Mouse (Mus musculus) neural tube, embryonic 13.5 days (tissue): ENCODE measurements around the gene Vnn3. TPM values are rescaled to one million over a fixed set of nuclear protein-coding genes. Genes with fewer than 3 reads are reported as not detected.

Source experiments
- ATAC-seq: fragments of 200-750 bp; cut with Nextera tagmentation; 2 replicates; pipeline ENCODE4 v1.8.0; 2017; ENCODE audit warnings: low read depth, mild to moderate bottlenecking, moderate TSS enrichment, moderate library complexity
- H3K27ac ChIP-seq: fragments of 300-500 bp; sonication (generic); replicated peaks from 2 replicates; pipeline ENCODE4 v1.5.1; 2015; ENCODE audit warnings: moderate library complexity, mild to moderate bottlenecking, inconsistent platforms
- H3K27me3 ChIP-seq: fragments of 300-500 bp; sonication (generic); 2 replicates; pipeline ENCODE4 v1.6.1; 2015; ENCODE audit warnings: mild to moderate bottlenecking, inconsistent platforms
- H3K36me3 ChIP-seq: fragments of 300-500 bp; sonication (generic); 2 replicates; pipeline ENCODE4 v1.6.1; 2015; ENCODE audit warnings: mild to moderate bottlenecking, inconsistent platforms
- H3K4me1 ChIP-seq: fragments of 300-500 bp; sonication (generic); replicated peaks from 2 replicates; pipeline ENCODE4 v1.6.1; 2015; ENCODE audit warnings: inconsistent platforms
- H3K4me2 ChIP-seq: fragments of 300-500 bp; sonication (generic); 2 replicates; pipeline ENCODE4 v1.6.1; 2015; ENCODE audit warnings: inconsistent platforms, mild to moderate bottlenecking, moderate library complexity
- H3K4me3 ChIP-seq: fragments of 300-500 bp; sonication (generic); 2 replicates; pipeline ENCODE4 v1.5.1; 2015; ENCODE audit warnings: mild to moderate bottlenecking, inconsistent platforms
- H3K9ac ChIP-seq: fragments of 300-500 bp; sonication (generic); 2 replicates; pipeline ENCODE4 v1.6.1; 2015; ENCODE audit warnings: moderate library complexity, mild to moderate bottlenecking, inconsistent platforms
- H3K9me3 ChIP-seq: fragments of 300-500 bp; sonication (generic); 2 replicates; pipeline ENCODE4 v1.6.1; 2016; ENCODE audit warnings: inconsistent platforms
- WGBS: fragments of 180-500 bp; shearing (Covaris S2); methylation state at CpG from one replicate; pipeline ENCODE4 v1.1.7; 2015; 5-methylcytosine and 5-hydroxymethylcytosine counted together
- polyA plus RNA-seq: library from polyadenylated mRNA; unstranded; fragments of >200 nt; fragmentation: Nextera tagmentation; extraction: Ambion mirVana; gene quantifications from 2 replicates; pipeline ENCODE4 v1.2.1, GENCODE M21; 2015

The Vnn3 gene
- not detected in 2 replicates for polyA plus RNA-seq

DNA sequence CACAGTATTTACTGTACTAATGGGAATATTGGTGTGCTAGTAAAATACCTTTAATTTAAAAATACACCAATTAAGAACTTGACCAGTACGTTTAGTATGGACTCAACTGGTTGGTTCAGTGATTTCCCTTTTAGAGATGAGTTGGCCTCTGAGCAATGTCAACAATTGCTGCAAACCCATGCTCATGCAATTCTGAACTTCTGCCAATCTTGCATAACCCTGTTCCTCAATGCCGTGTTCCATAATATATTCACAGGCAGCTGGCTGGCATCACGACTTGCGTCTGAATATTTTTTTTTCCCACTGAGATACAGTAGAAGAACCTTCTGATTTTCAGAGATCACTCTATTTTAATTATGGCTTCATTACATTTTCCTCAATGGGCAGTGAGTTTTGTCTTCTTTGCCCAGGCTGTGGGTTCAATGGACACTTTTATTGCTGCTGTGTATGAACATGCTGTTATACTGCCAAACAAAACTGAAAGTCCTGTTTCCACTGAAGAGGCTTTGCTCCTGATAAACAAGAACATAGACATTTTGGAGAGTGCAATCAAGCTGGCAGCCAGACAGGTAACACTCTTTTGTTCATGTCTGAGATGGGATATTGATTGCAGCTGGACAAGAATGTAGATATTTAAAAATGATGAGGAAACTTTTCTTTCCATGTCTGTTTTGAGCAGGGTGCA is at the start of gene Vnn3:
Gene Vnn3, plus strand, starts transcription at position 235 of the 685 bp plus-strand sequence.
- H3K27ac ChIP-seq = no peak within 1 kb of the TSS
- WGBS = 89% methylated on average over 4 of the region's 4 CpGs
- H3K9ac ChIP-seq = no peak within 1 kb of the TSS
- H3K4me1 ChIP-seq = no peaks in the 10 kb centered on the region
- no peak for ATAC-seq
- no peaks in the 10 kb centered on the region for H3K36me3 ChIP-seq
- H3K9me3 ChIP-seq = no peaks in the 10 kb centered on the region
- H3K27me3 ChIP-seq = no peaks in the 10 kb centered on the region
- no peak within 1 kb of the TSS for H3K4me3 ChIP-seq
- H3K4me2 ChIP-seq = no peak within 1 kb of the TSS

DNA sequence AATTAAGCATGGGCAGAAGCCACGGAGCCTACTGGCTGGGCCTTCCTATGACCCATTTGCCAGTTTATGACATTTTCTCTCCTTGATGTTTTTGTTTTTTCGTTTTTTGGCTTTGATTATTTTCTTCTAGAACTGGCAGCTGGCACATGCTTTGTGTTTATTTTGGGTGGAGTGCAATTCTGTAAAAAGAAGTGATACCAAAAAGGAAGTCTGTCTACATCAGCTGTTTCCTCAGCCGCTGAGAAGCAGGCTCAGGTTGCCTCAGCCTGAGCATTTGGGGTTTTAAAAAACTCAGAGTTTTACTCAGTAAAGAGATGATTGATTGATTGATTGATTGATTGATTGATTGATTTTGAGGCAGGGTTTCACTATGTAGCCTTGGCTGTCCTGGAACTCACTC is 48.4 kb upstream of the Vnn3 start:
- 77% methylated on average over 3 of the region's 3 CpGs for WGBS
- Histone ChIP-seq H3K4me1 (peaks cover 11% of the 10 kb centered on the region), H3K9me3 (no peaks in the 10 kb centered on the region), H3K27ac (no peak overlapping the region), H3K36me3 (peaks cover 64% of the 10 kb centered on the region), H3K4me2 (no peak overlapping the region), H3K27me3 (no peaks in the 10 kb centered on the region), H3K4me3 (no peak overlapping the region), H3K9ac (no peak overlapping the region)
- no peak for ATAC-seq

DNA sequence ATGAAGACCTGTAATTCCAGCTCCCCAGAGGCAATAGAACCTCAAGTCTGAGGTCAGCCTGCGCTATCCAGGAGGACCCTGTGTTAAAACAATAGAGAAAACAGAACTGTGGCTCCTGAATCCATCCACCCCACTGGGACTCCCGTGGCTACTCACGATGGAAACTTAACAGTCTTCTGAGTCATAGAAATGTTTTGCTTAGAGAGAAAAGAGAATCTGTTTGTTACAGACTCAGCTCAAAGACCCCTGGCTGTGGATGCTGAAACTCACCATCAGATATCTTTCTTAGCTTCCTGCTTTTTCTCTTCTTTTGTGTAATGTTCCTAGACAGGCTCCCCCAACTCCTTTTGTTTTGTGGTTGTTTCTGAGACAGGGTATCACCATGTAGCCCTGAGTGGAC is 46.6 kb upstream of the Vnn3 start:
- Histone ChIP-seq H3K9ac (no peak overlapping the region), H3K4me2 (no peak overlapping the region), H3K4me3 (no peak overlapping the region), H3K4me1 (no peaks in the 10 kb centered on the region), H3K9me3 (no peaks in the 10 kb centered on the region), H3K36me3 (peaks cover 73% of the 10 kb centered on the region), H3K27me3 (no peaks in the 10 kb centered on the region), H3K27ac (no peak overlapping the region)
- ATAC-seq = no peak
- 75% methylated on average over 3 of the region's 3 CpGs for WGBS

DNA sequence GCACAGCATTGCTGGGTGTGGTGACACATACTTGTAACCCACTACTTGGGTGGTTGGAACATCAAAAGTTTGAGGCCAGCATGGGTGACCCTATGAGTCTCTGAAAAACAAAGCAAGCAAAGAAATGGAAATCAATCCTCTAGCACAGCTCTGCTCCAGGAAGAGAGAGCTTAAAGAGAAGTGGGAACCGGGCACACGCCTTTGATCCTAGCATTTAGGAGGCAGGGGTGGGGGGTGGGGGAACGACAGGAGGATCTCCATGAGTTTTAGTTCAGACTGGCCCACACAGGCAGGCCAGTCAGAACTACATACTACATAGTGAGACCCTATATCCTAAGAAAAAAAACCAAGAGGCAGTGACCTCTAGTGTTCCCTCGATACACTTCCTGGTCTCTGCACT is 45.1 kb upstream of the Vnn3 start:
- Histone ChIP-seq H3K27ac (no peak overlapping the region), H3K4me3 (no peak overlapping the region), H3K4me1 (no peaks in the 10 kb centered on the region), H3K9me3 (no peaks in the 10 kb centered on the region), H3K27me3 (no peaks in the 10 kb centered on the region), H3K9ac (no peak overlapping the region), H3K36me3 (peaks cover 70% of the 10 kb centered on the region), H3K4me2 (no peak overlapping the region)
- ATAC-seq = no peak
- 30% methylated on average over 4 of the region's 4 CpGs for WGBS

DNA sequence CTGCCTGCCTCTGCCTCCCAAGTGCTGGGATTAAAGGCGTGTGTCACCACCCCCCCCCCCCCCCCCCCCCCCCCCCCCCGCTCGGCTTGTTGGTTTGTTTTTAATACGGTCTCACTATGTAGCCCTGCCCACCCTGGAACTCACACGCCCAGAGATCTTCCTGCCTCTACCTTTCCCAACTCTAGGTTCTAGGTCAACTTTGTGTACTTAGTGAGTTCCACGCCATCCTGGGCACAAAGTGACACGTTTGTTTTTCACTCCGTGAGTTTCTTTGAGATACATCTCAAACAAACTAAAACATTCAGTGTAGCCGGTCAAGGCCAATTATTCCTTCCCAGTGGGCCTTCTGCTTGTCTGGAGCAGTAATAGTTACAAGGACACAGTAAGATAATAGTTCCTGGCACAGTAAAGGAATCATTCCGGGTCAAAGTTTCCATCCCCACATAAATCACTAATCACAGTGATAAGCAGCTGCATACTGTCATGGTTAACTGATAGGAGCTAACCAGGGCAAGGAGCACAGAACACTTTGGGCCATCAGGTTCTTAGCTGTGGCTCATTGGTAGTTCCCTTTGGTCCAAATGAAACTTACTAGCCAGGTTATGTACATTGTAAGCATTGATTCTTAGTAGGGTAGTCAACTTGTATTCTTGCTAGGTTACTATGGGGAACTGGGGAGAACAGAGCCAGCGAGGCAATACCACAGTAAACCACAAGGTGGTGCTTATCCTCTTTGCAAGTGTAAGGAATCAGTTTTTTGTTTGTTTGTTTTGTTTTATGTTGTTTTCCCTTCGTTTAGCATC is 39.4 kb upstream of the Vnn3 start:
- H3K4me2 ChIP-seq = no peak overlapping the region
- no peak overlapping the region for H3K27ac ChIP-seq
- H3K4me3 ChIP-seq = no peak overlapping the region
- ATAC-seq = no peak
- H3K36me3 ChIP-seq = peaks cover 32% of the 10 kb centered on the region
- H3K9ac ChIP-seq = no peak overlapping the region
- no peaks in the 10 kb centered on the region; the same call in 1 of the 2 replicates for H3K4me1 ChIP-seq
- H3K27me3 ChIP-seq = no peaks in the 10 kb centered on the region
- H3K9me3 ChIP-seq = no peaks in the 10 kb centered on the region
- 77% methylated on average over 9 of the region's 12 CpGs for WGBS

DNA sequence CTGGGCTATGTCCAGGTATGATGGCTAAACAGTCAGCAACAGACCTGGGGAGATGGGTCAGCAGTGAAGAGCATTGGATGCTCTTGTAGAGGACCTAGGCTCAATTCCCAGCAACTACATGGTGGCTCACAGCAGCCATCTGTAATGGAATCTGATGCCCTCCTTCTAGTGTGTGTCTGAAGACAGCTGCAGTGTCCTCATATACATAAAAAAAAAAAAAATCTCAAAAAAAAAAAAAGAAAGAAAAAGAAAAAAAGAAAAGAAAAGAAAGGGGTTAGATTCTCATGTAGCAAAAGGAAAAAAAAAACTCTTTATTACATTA is 38.9 kb upstream of the Vnn3 start:
- no peak overlapping the region for H3K4me3 ChIP-seq
- no peak for ATAC-seq

DNA sequence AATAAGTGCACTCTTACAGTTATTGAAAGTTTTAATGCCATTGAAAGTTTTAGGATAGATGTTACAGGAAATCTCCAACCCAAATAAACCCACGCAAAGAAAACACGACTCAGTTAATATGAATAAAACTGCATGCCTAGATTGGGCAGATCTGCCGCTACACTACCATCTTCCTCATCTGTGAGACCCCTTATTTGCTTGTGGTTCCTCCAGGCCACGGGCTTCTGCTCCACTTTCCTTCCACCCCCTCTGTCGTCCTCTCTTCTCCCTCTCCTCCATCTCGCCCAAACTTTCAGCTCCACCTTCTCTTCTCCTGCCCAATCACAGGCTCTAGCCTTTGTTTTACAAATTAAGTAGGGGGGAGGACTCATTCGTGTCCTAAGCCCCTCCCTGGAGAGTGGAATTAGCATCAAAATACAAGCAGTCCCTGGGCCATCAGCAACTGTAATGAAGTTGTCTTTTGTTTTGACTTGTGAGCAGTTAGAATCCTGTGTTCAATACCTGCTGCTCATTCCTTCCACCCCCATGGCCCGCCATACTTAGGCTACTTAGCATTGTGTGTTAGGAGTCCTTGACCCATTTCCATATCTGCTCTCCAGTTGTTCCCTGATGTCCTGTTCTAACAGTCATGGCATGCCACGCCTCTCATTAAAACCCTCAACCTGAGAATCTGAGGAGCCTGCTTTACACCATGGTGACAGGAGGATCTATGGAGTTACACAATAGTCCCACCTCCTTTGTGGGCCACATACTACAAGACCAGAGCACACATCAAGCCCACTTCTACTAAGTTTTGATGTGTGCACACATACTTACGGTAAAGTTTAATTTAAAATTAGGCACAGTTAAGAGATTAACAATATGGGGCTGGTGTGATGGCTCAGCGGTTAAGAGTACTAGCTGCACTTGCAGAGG is 38.2 kb upstream of the Vnn3 start:
- Histone ChIP-seq H3K36me3 (peaks cover 33% of the 10 kb centered on the region), H3K27ac (no peak overlapping the region), H3K4me3 (no peak overlapping the region), H3K9me3 (no peaks in the 10 kb centered on the region), H3K27me3 (no peaks in the 10 kb centered on the region), H3K9ac (no peak overlapping the region), H3K4me1 (no peaks in the 10 kb centered on the region; the same call in 1 of the 2 replicates), H3K4me2 (no peak overlapping the region)
- 52% methylated on average over 11 of the region's 11 CpGs for WGBS
- ATAC-seq = no peak

More for the DNA sequence above, 38.9 kb upstream of the Vnn3 start:
- H3K9me3 ChIP-seq = no peaks in the 10 kb centered on the region
- no peaks in the 10 kb centered on the region for H3K27me3 ChIP-seq
- no peak overlapping the region for H3K4me2 ChIP-seq
- no peak overlapping the region for H3K27ac ChIP-seq
- no peak overlapping the region for H3K9ac ChIP-seq
- H3K4me1 ChIP-seq = no peaks in the 10 kb centered on the region; the same call in 1 of the 2 replicates
- H3K36me3 ChIP-seq = peaks cover 30% of the 10 kb centered on the region

DNA sequence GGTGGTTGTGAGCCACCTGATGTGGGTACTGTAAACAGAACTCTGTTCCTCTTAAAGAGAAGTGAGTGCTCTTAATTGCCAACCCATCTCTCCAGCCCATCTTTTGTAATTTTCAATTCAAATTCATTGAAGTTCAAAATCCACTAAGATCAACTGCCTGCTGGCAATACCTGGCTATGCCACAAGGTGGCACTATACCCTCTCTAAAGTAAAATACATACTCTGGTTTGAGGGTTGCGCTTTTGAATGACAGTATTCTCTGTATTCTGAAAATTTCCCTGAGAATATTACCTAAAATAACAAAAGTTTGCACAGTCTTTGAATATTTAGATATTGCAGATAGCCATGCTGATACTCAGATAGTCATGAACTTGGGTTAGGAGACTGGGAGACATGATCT is 36.1 kb upstream of the Vnn3 start:
- no peaks in the 10 kb centered on the region for H3K27me3 ChIP-seq
- peaks cover 41% of the 10 kb centered on the region for H3K36me3 ChIP-seq
- H3K27ac ChIP-seq = no peak overlapping the region
- no peak overlapping the region for H3K4me2 ChIP-seq
- WGBS = 57% methylated on average over 1 of the region's 1 CpGs
- H3K4me3 ChIP-seq = no peak overlapping the region
- no peaks in the 10 kb centered on the region; the same call in 1 of the 2 replicates for H3K4me1 ChIP-seq
- ATAC-seq = 0 out of 2 replicates have a peak, but pooled peaks have one; percentile 38
- H3K9ac ChIP-seq = no peak overlapping the region
- no peaks in the 10 kb centered on the region for H3K9me3 ChIP-seq

DNA sequence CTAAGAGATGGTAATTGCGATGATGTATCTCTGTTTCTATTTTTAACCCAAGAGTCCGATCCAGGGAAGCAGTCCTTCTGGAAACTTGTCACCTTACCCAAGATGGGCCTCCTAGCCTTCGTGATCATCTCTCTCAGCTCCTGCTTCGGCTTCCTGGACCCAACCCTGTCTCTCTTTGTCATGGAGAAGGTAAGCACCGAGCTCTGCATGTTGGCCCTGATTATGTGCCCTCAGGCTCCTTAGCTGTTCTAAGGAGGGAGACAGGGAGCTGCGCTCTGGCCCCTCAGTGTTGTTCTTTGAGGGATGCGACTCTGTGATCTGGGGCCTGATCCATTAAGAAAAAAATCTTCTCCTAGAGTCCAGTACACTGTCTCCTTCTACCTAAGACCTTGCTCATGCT is 35.0 kb upstream of the Vnn3 start:
- Histone ChIP-seq H3K36me3 (peaks cover 44% of the 10 kb centered on the region), H3K9me3 (no peaks in the 10 kb centered on the region), H3K4me1 (no peaks in the 10 kb centered on the region; the same call in 1 of the 2 replicates), H3K27ac (no peak overlapping the region), H3K4me2 (no peak overlapping the region), H3K27me3 (no peaks in the 10 kb centered on the region), H3K4me3 (no peak overlapping the region), H3K9ac (no peak overlapping the region)
- no peak for ATAC-seq
- 90% methylated on average over 7 of the region's 7 CpGs for WGBS

DNA sequence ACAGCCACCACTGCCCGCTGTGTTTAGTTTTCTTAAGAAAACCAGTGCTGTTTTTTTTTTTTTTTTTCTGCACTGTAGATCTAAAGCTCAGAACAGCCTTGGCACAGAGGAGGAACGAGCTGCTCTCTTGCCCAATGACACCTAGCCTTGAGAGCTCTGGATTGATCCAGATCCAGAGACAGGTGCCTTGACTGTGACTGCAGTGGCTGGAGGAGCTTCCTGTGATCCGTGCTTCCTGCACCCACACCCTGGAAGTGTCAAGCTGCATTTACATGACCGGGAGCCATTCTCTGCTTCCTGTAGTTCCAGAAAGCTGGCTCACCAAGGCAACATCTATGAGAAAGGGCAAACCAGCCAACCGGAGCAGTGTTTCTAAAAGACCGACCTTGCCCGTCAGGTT is 24.7 kb upstream of the Vnn3 start:
- ATAC-seq = no peak
- no peak overlapping the region for H3K4me2 ChIP-seq
- H3K36me3 ChIP-seq = peaks cover 65% of the 10 kb centered on the region
- no peaks in the 10 kb centered on the region for H3K4me1 ChIP-seq
- no peak overlapping the region for H3K9ac ChIP-seq
- no peak overlapping the region for H3K4me3 ChIP-seq
- no peak overlapping the region for H3K27ac ChIP-seq
- no peaks in the 10 kb centered on the region for H3K9me3 ChIP-seq
- H3K27me3 ChIP-seq = no peaks in the 10 kb centered on the region
- 92% methylated on average over 7 of the region's 7 CpGs for whole genome bisulfite sequencing

DNA sequence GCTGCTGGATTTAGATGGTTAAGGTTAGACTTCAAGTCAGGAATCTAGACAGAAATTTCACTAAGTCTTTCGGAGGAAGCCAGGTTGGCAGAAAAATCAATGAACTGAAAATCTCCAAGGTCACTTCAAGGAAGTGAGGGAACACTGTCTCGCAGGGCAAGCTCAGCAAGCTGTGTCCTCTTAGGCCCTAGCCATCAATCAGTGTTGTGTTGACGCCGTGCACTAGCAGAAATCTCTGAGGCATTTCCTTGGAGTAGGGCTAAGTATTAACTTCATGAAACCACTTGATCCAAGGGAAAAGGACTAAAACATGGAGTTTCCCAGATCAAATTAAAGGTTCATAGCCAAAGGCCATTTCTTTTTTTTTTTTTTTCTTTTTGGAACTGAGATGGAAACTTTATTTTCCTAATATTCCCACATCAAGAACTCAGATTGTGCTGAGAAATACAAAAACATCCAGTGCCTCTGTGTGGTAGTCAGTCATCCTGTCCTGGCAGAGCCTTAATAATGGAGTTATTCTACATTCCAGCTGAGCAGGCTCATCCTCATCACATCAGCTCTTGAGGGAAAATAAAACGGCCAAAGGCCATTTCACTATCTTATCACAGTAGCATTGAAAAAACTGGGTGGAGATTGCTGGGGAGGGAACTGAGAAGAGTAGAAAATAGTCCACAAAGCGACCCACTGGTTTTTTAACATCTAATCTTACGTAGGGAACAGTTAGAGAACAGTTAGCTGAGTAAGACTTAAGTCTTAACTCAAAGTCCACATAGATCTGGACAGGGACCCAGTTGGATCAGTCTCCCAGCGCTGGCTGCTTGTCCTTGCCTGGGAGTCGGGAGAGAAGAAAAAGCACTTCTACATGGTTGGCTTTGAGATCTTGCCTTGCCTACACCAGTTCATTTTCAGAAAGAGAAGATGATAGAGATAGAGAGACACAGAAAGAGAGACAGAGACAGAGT is 15.0 kb upstream of the Vnn3 start:
- Histone ChIP-seq H3K4me3 (no peak overlapping the region), H3K4me2 (no peak overlapping the region), H3K9me3 (no peaks in the 10 kb centered on the region), H3K27me3 (no peaks in the 10 kb centered on the region), H3K27ac (no peak overlapping the region), H3K4me1 (no peaks in the 10 kb centered on the region), H3K9ac (no peak overlapping the region), H3K36me3 (no peaks in the 10 kb centered on the region)
- 81% methylated on average over 9 of the region's 9 CpGs for WGBS
- no peak for ATAC-seq
